ENCODE assay signal across 10 mouse cellular contexts in genomic region chr1:54584588-54585277, GRCm38 (mm10). TPM values are rescaled to one million over a fixed set of nuclear protein-coding genes. Genes with fewer than 3 reads are reported as not detected.
DNase-seq lines count a peak whose midpoint lies in the region; ATAC-seq and TF ChIP-seq lines count a peak whose summit lies in the region.
"Had no signal": no experiment of that assay in that cellular context is flagged by ENCODE, and none has a peak within 500 bp of the region (broad histone marks: within the 10 kb centered on the region; RNA-seq: fewer than 3 reads in every experiment).

No protein-coding gene starts in this region.

- TF ChIP-seq CTCF in forebrain, postnatal 0 days (IDR thresholded peaks at IDR 0.05; ENCODE audit: low read depth), result no peak
- no peak for TF ChIP-seq CTCF in thymus, adult 2 months (IDR thresholded peaks at IDR 0.05; ENCODE audit: borderline replicate concordance, control insufficient read depth, extremely low read depth, insufficient read depth, low read length, poor library complexity)

- no peak overlapping the region for H3K9ac ChIP-seq in forebrain, postnatal 0 days
- H3K9ac ChIP-seq: embryonic facial prominence, embryonic 13.5 days had no signal

- H3K36me3 ChIP-seq in forebrain, postnatal 0 days (ENCODE audit: insufficient read depth), result no peaks in the 10 kb centered on the region
- H3K36me3 ChIP-seq in thymus, adult 2 months (ENCODE audit: control insufficient read depth, insufficient read depth, low read length), result no peaks in the 10 kb centered on the region
- H3K36me3 ChIP-seq: embryonic facial prominence, embryonic 13.5 days had no signal

- no peak overlapping the region for H3K4me2 ChIP-seq in forebrain, postnatal 0 days (ENCODE audit: low read depth)
- H3K4me2 ChIP-seq: embryonic facial prominence, embryonic 13.5 days had no signal

- 41% methylated on average over 2 of the region's 2 CpGs for WGBS in forebrain, postnatal 0 days
- WGBS in thymus, adult 2 months, result 30% methylated on average over 2 of the region's 2 CpGs

- no peaks in the 10 kb centered on the region for H3K27me3 ChIP-seq in forebrain, postnatal 0 days (ENCODE audit: insufficient read depth, low read length)
- H3K27me3 ChIP-seq in thymus, adult 2 months (ENCODE audit: control insufficient read depth, insufficient read depth, low read length), result no peaks in the 10 kb centered on the region
- H3K27me3 ChIP-seq: embryonic facial prominence, embryonic 13.5 days had no signal

- TF ChIP-seq POLR2A in thymus, adult 2 months (IDR thresholded peaks at IDR 0.05; ENCODE audit: control insufficient read depth, extremely low read depth, insufficient read depth, low read length, poor library complexity), result no peak

- H3K9me3 ChIP-seq in forebrain, postnatal 0 days (ENCODE audit: low read length), result no peaks in the 10 kb centered on the region
- H3K9me3 ChIP-seq: embryonic facial prominence, embryonic 13.5 days had no signal

- H3K27ac ChIP-seq in forebrain, postnatal 0 days (ENCODE audit: low read depth, low read length), result no peak overlapping the region
- H3K27ac ChIP-seq in thymus, adult 2 months (ENCODE audit: control insufficient read depth, insufficient read depth, low read length), result no peak overlapping the region
- H3K27ac ChIP-seq: embryonic facial prominence, embryonic 13.5 days had no signal

- H3K4me1 ChIP-seq in forebrain, postnatal 0 days (ENCODE audit: insufficient read depth), result no peaks in the 10 kb centered on the region
- H3K4me1 ChIP-seq in thymus, adult 2 months (replicated peaks; ENCODE audit: control insufficient read depth, insufficient read depth, low read length), result peaks cover 7% of the 10 kb centered on the region
- H3K4me1 ChIP-seq: embryonic facial prominence, embryonic 13.5 days had no signal

- no peak overlapping the region for H3K4me3 ChIP-seq in forebrain, postnatal 0 days (ENCODE audit: low read depth, low read length)
- H3K4me3 ChIP-seq in thymus, adult 2 months (ENCODE audit: control insufficient read depth, insufficient read depth, low read length), result no peak overlapping the region
- H3K4me3 ChIP-seq: embryonic facial prominence, embryonic 13.5 days had no signal

- DNase-seq in layer of hippocampus, adult 9-11 months, result peak; percentile 28
- DNase-seq in layer of hippocampus, adult 9-10 months (ENCODE audit: low spot score), result no peak
- peak; percentile 53 for DNase-seq in 3T3-L1 (ENCODE audit: low read depth, low spot score)
- peak; percentile 73 to 76 for DNase-seq in B cell, adult 2 months
- DNase-seq in forebrain, postnatal 0 days, result peak; percentile 7
- DNase-seq in cerebellum, postnatal 25 days, result no peak
- no peak for DNase-seq in thymus, adult 2 months
- DNase-seq: adrenal gland, postnatal 10 days; cerebellum, adult 2 months had no signal

- ATAC-seq in forebrain, postnatal 0 days, result peak; percentile 24; the same call in 1 of the 2 replicates

RNA-seq across cellular contexts. Expression of gene Pgap1, which starts 27.2 kb away (rescaled TPM):
- 53.9 and 87.2 TPM in 2 replicates for total RNA-seq in forebrain, postnatal 0 days (2014; rRNA removed)
- 9.1 and 18.2 TPM in 2 replicates for polyA plus RNA-seq in forebrain, postnatal 0 days (2015; fragmentation: Nextera tagmentation; extraction: Ambion mirVana)
- 0.83 and 1.1 TPM in 2 replicates for polyA plus RNA-seq in thymus, adult 2 months (2012; rRNA removed)

Comparison
In these comparisons a context has a peak if more than half of its experiments do, and no peak if none do; other contexts are left out.
1. DNase-seq: peak in layer of hippocampus, adult 9-11 months (single experiment), 3T3-L1 (single experiment), B cell, adult 2 months (2 of 2) and forebrain, postnatal 0 days (single experiment); none in layer of hippocampus, adult 9-10 months (single experiment), cerebellum, postnatal 25 days (0 of 2) and thymus, adult 2 months (single experiment).